Mouse (Mus musculus) hindbrain, embryonic 14.5 days (tissue): ENCODE measurements around the gene Plk5. TPM values are rescaled to one million over a fixed set of nuclear protein-coding genes. Genes with fewer than 3 reads are reported as not detected.

ENCODE experiments used
- ATAC-seq: fragments of 200-750 bp; cut with Nextera tagmentation; 2 replicates; pipeline ENCODE4 v1.8.0; 2017; ENCODE audit warnings: moderate number of reproducible peaks, mild to moderate bottlenecking, moderate TSS enrichment, moderate library complexity; ENCODE audit not compliant: low FRiP score
- DNase-seq: peaks from one replicate; pipeline ENCODE4 v3.0.0-alpha.2; 2015; ENCODE audit warnings: low spot score
- H3K27ac ChIP-seq: fragments of 300-500 bp; sonication (generic); 2 replicates; pipeline ENCODE4 v1.5.1; 2014; ENCODE audit warnings: mild to moderate bottlenecking, moderate library complexity
- H3K27me3 ChIP-seq: fragments of 300-500 bp; sonication (generic); 2 replicates; pipeline ENCODE4 v1.6.1; 2014; ENCODE audit warnings: mild to moderate bottlenecking, low read length, mixed read lengths; ENCODE audit not compliant: control insufficient read depth, insufficient read depth
- H3K36me3 ChIP-seq: fragments of 300-500 bp; sonication (generic); replicated peaks from 2 replicates; pipeline ENCODE4 v1.6.1; 2014; ENCODE audit not compliant: control insufficient read depth, insufficient read depth
- H3K4me1 ChIP-seq: fragments of 300-500 bp; sonication (generic); replicated peaks from 2 replicates; pipeline ENCODE4 v1.6.1; 2014; ENCODE audit warnings: antibody characterized with exemption, low read length, mixed read lengths; ENCODE audit not compliant: control insufficient read depth, insufficient read depth
- H3K4me2 ChIP-seq: fragments of 300-500 bp; sonication (generic); replicated peaks from 2 replicates; pipeline ENCODE4 v1.6.1; 2014; ENCODE audit warnings: mild to moderate bottlenecking, moderate library complexity
- H3K4me3 ChIP-seq: fragments of 300-500 bp; sonication (generic); replicated peaks from 2 replicates; pipeline ENCODE4 v1.5.1; 2014; ENCODE audit warnings: mild to moderate bottlenecking, low read length
- H3K9ac ChIP-seq: fragments of 300-500 bp; sonication (generic); 2 replicates; pipeline ENCODE4 v1.6.1; 2014
- H3K9me3 ChIP-seq: fragments of 300-500 bp; sonication (generic); 2 replicates; pipeline ENCODE4 v1.6.1; 2016; ENCODE audit warnings: low read length; ENCODE audit not compliant: control insufficient read depth
- WGBS: fragments of 180-500 bp; shearing (Covaris S2); extraction: QIAGEN DNeasy Blood & Tissue Kit; methylation state at CpG from one replicate; pipeline ENCODE4 v1.1.7; 2014; 5-methylcytosine and 5-hydroxymethylcytosine counted together
- polyA plus RNA-seq: library from polyadenylated mRNA; unstranded; fragments of >200 nt; fragmentation: Nextera tagmentation; extraction: Ambion mirVana; gene quantifications from 2 replicates; pipeline ENCODE4 v1.2.1, GENCODE M21; 2014

The Plk5 gene
- polyA plus RNA-seq, 1 experiment from 2014 or later: 3.6 TPM

GRCm38 (mm10) chr10:80367954-80368353, 11.7 kb downstream of the Plk5 start:
- no peaks in the 10 kb centered on the region for H3K27me3 ChIP-seq
- DNase-seq: no peak
- no peak for ATAC-seq
- no peak overlapping the region for H3K4me2 ChIP-seq
- 78% methylated on average over 5 of the region's 5 CpGs for WGBS
- H3K36me3 ChIP-seq: no peaks in the 10 kb centered on the region
- H3K9ac ChIP-seq: no peak overlapping the region
- no peak overlapping the region for H3K27ac ChIP-seq
- peaks cover 10% of the 10 kb centered on the region for H3K4me1 ChIP-seq
- no peak overlapping the region for H3K4me3 ChIP-seq
- no peaks in the 10 kb centered on the region for H3K9me3 ChIP-seq

- H3K36me3 ChIP-seq: no peaks in the 10 kb centered on the region
- H3K4me1 ChIP-seq: peaks cover 10% of the 10 kb centered on the region
- H3K27ac ChIP-seq: no peak overlapping the region
- H3K9me3 ChIP-seq: no peaks in the 10 kb centered on the region
- ATAC-seq (no peak), DNase-seq (no peak)
- no peak overlapping the region for H3K4me3 ChIP-seq
- no peak overlapping the region for H3K9ac ChIP-seq
- H3K4me2 ChIP-seq: no peak overlapping the region
- no peaks in the 10 kb centered on the region for H3K27me3 ChIP-seq
- 87% methylated on average over 6 of the region's 6 CpGs for WGBS
Observed at GRCm38 (mm10) chr10:80368392-80368791, 12.1 kb downstream of the Plk5 start.

GRCm38 (mm10) chr10:80369995-80370747, 13.9 kb downstream of the Plk5 start:
- Histone ChIP-seq H3K27ac (no peak overlapping the region), H3K27me3 (no peaks in the 10 kb centered on the region), H3K36me3 (no peaks in the 10 kb centered on the region), H3K9me3 (no peaks in the 10 kb centered on the region), H3K4me2 (no peak overlapping the region), H3K9ac (no peak overlapping the region), H3K4me1 (peaks cover 10% of the 10 kb centered on the region), H3K4me3 (no peak overlapping the region)
- ATAC-seq (no peak), DNase-seq (no peak)
- WGBS: 81% methylated on average over 21 of the region's 21 CpGs

DNA sequence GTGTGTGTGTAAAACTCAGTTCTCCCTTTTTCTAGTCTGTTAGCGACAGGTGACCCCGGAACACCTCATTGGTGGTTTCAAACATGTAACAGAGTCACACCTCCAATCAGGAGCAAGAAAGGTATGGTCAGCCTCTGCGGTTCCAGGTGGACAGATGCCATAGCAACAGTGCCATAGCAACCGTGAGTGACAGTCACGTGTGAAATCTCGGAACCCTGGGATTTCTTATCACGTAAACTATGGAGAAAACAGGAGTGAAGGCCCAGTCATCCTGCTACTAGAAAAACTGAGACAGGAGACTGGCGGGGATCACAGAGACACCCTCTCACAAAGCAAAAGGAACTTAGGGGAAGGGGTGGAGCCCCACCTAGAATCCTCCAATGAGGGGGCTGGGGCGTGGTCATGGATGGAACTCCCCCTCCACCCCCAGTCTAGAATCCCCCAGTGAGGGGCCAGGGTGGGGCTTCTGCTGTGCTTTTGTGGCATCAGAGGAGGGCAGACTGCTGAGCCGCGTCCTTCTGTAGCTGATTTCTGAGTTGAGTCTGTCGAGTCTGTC, 15.2 kb downstream of the Plk5 start:
- Histone ChIP-seq H3K4me3 (peak overlapping the region; percentile 15), H3K9me3 (no peaks in the 10 kb centered on the region), H3K27me3 (no peaks in the 10 kb centered on the region), H3K4me2 (peak overlapping the region; percentile 43), H3K4me1 (peaks cover 10% of the 10 kb centered on the region), H3K9ac (peak overlapping the region; percentile 49), H3K27ac (0 out of 2 replicates have a peak overlapping the region, but pooled peaks have one; percentile 43), H3K36me3 (no peaks in the 10 kb centered on the region)
- DNase-seq (peak; percentile 55), ATAC-seq (peak; percentile 78)
- WGBS: 4% methylated on average over 12 of the region's 12 CpGs

DNA sequence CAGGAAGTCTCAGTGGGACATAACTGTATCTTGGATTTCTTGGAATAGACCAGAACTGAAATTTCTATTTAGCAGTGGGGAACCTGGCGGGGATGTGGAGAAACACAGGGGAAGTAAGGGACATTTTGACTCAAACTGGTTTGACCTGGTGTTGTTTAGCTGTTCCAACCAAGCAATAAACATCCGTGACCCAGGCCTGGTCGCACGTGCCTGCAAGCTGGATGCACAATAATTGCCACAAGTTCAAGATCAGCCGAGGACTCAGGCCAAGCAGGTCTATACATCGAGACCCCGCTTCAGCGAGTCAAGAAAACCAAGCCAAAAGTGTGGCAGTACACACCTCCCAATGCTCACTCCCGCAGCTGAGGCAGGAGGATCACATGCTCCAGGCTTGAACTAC, 15.7 kb downstream of the Plk5 start:
- Histone ChIP-seq H3K27ac (0 out of 2 replicates have a peak overlapping the region, but pooled peaks have one; percentile 43), H3K9ac (peak overlapping the region; percentile 49), H3K27me3 (no peaks in the 10 kb centered on the region), H3K4me2 (peak overlapping the region; percentile 43), H3K4me1 (peaks cover 10% of the 10 kb centered on the region), H3K4me3 (peak overlapping the region; percentile 15), H3K36me3 (no peaks in the 10 kb centered on the region), H3K9me3 (no peaks in the 10 kb centered on the region)
- 56% methylated on average over 9 of the region's 9 CpGs for WGBS
- DNase-seq: no peak
- no peak for ATAC-seq

DNA sequence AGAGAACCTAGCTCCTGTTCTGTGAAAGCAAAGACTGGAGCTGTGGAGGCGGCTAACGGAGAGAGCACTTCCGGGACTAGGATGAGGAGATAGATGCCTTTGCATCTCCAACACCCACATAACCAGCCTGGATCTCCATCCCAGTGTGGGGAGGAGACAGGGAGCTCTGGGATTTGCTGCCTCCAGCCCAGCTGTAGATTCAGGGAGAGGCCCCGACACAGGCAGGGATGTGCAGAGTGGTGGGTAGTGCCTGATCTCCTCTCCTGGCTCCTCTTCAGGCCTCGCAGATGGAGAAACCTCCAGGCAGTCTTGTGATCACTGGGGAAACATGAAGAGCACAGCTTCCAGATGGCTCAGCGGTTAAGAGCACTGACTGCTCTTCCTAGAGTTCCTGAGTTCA, 16.4 kb downstream of the Plk5 start:
- Histone ChIP-seq H3K4me1 (peaks cover 10% of the 10 kb centered on the region), H3K4me2 (no peak overlapping the region), H3K9me3 (no peaks in the 10 kb centered on the region), H3K27me3 (no peaks in the 10 kb centered on the region), H3K4me3 (no peak overlapping the region), H3K27ac (no peak overlapping the region), H3K36me3 (no peaks in the 10 kb centered on the region), H3K9ac (no peak overlapping the region)
- WGBS: 78% methylated on average over 6 of the region's 6 CpGs
- ATAC-seq: no peak
- no peak for DNase-seq

DNA sequence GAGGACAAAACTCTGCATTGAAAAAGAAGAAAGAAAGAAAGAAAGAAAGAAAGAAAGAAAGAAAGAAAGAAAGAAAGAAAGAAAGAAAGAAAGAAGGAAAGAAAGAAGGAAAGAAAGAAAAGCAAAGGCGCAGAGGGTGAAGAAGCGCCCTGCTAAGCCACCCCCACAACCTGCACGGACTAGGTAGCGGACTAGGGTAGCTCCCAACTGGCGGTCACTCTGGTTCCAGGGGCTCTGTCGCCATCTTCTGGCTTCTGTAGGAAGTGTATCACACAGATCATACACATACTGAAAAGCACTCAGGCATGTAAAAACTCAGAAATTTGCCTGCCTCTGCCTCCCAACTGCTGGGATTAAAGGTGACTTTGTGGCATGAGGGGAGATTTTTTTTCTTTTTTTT, 17.8 kb downstream of the Plk5 start:
- Histone ChIP-seq H3K27me3 (no peaks in the 10 kb centered on the region), H3K9ac (no peak overlapping the region), H3K4me1 (peaks cover 10% of the 10 kb centered on the region), H3K27ac (no peak overlapping the region), H3K36me3 (no peaks in the 10 kb centered on the region; the same call in 1 of the 2 replicates), H3K4me2 (no peak overlapping the region), H3K9me3 (no peaks in the 10 kb centered on the region), H3K4me3 (no peak overlapping the region)
- ATAC-seq (no peak), DNase-seq (no peak)
- WGBS: 17% methylated on average over 6 of the region's 6 CpGs

- WGBS: 2% methylated on average over 7 of the region's 7 CpGs
- no peak overlapping the region for H3K9ac ChIP-seq
- no peaks in the 10 kb centered on the region for H3K9me3 ChIP-seq
- peaks cover 7% of the 10 kb centered on the region for H3K4me1 ChIP-seq
- DNase-seq (peak; percentile 98), ATAC-seq (no peak)
- H3K27ac ChIP-seq: no peak overlapping the region
- no peak overlapping the region for H3K4me3 ChIP-seq
- no peaks in the 10 kb centered on the region for H3K27me3 ChIP-seq
- H3K36me3 ChIP-seq: peaks cover 18% of the 10 kb centered on the region
- H3K4me2 ChIP-seq: no peak overlapping the region
Observed at GRCm38 (mm10) chr10:80376160-80376559, 19.9 kb downstream of the Plk5 start.

DNA sequence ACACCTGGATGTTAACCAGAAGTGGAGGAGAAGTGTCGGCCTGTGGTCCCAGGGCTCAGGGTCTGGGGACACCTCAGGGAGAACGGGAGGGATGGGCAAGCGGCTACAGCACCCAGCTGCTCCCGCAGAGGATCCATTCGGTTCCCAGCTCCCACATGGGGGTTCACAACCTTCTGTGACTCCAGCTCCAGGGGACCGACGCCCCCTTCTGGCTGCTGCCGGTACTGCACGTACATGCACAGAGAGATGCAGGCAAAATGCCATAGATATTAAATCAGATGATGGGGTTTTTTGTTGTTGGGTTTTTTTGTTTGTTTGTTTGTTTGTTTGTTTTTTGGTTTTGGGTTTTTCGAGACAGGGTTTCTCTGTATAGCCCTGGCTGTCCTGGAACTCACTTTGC, 21.5 kb downstream of the Plk5 start:
- WGBS: 51% methylated on average over 10 of the region's 10 CpGs

More for the DNA sequence above, 21.5 kb downstream of the Plk5 start:
- Histone ChIP-seq H3K36me3 (peaks cover 33% of the 10 kb centered on the region), H3K9me3 (no peaks in the 10 kb centered on the region), H3K4me1 (0 out of 2 replicates have a peak, but pooled peaks cover under 1% of the 10 kb centered on the region), H3K4me2 (no peak overlapping the region), H3K27ac (no peak overlapping the region), H3K27me3 (no peaks in the 10 kb centered on the region), H3K4me3 (no peak overlapping the region), H3K9ac (no peak overlapping the region)
- ATAC-seq (no peak), DNase-seq (no peak)
